Mouse (Mus musculus) B cell, adult 2 months (primary cell): ENCODE measurements around the gene Irf6.

ENCODE experiments used
- DNase-seq, 2 experiments: peaks; one replicate each; pipeline ENCODE4 v3.0.0; 2022

The Irf6 gene

DNA sequence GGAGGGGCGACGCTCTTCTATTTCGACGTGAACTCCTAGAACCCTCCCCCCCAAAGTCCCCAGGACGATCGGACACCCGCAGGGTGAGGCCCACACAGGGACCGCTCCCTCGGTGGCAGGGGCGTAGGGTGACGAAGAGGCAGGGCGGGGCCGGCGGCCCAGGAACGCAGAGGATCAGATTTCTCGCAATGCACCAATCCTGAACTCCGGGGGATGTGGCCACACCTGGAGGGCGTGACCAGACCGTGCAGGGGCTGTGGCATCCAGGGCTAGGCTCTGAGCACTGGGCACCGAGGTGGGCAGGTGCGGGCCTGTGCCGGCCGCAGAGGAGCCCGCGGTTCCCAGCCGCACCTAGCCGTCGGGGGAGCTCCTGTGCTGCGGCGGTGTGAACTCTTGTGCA is at the start of gene Irf6:
TSS of gene Irf6 (plus strand) at position 240 of the 400 bp plus-strand sequence.
- peak; percentile 36 to 39 for DNase-seq

DNA sequence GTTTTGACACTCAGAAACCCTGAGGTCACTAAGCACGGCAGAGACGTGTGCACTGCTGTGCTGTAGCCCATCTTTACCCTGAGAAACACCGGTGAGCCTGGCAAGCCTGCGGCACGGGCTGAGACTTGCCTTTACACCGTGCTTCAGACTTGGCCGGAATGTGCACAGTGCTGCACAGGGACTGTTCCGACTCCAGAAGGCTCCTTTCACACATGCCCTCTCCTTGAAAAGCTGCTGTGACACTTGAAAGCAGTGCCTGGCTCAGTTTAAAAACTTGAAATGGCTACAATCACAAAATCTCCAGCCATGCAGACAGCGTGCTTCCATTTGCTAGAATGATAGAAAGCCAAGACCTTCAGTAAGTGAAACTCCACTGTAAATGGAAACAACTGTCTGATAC is 40.8 kb upstream of the Irf6 start:
- no peak for DNase-seq

DNA sequence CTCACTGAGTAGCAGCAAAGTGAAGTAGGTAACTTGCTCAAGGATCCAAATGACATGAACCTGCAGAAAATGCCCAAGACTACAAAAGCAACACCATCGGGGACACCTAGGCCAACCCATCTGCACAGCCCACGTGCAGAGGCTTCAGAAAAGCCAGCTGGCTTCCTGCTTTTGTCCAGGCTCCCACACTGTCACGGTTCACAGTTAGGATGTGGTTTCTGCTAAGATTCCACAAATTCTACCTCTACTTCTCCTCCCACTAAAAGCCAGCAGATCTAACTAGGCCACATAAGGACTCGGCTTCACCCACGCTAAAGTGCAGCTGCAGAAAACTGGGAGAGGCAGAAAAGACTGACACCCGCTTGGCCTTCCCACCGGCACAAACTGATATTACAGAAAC is 30.1 kb upstream of the Irf6 start:
- DNase-seq, result no peak

DNA sequence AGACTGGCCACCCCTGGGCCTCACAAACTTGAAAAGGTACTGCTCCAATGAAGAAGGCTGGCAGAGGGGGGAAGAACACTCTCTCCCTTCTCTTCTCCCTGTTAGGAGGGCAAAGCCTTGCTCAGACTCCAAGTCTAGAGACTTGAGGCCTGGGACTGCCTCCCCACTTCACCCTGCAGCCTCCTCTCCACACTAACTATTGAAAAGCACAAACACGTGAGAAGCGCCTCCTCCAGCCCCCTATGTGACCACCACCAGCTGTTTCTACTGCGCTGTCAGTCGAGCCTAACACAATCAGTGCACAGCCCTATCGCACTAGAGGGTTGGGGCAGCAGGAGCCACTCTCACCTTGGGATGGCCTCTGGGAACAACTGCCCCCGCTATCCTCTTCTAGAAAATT is 29.6 kb upstream of the Irf6 start:
- no peak for DNase-seq

DNA sequence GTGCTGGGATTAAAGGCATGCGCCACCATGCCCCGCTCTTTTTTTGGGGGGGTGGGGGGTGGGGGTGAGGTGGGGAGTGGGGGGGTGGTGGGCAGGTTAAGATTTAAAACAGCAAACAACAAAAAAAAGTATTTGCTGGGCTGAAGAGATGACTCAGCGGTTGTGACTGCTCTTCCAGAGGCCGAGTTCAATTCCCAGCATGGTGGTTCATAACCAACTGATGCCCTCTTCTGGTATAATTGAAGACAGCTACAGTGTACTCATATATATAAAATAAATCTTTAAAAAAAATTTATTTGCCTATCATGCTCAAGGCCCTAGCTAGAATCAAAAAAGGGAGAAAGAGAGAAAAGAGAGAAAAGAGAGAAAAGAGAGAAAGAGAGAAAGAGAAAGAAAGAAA is 27.1 kb upstream of the Irf6 start:
- no peak for DNase-seq

DNA sequence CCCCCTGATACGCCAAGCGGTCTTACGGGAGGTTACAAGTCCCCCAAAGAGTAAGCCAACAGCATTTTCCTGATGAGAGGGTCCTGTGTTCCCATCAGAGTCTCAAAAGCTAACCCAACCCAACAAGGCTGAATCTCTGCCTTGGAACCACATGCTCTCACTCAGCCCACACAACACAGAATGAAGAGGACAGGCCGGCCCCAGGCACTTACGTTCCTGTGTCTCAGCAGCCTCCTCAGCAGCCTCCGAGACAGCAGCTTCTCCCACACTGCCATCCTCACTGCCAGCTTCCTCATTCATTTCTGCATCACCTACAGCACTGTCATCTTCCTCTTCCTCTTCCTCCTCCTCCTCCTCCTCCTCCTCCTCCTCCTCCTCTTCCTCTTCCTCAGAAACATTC is 24.9 kb upstream of the Irf6 start:
- DNase-seq, result no peak

DNA sequence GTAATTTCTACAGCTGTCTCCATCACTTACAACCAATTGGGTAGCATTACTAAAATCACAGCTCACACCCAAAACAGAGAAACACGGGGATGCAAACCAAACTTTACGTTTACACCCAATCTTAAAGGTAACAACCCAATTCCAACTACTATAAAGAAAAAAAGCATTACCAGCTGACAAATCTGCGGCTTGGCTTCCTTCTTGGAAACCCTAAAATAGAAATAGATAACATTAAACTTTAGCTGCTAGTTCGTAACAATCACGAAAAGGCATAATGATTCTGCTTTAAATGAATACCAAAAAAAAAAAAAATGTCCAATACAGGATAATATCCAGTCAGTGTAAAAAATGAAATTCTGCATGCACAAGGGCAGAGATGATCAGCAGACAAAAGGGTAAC is 23.6 kb upstream of the Irf6 start:
- no peak for DNase-seq

DNA sequence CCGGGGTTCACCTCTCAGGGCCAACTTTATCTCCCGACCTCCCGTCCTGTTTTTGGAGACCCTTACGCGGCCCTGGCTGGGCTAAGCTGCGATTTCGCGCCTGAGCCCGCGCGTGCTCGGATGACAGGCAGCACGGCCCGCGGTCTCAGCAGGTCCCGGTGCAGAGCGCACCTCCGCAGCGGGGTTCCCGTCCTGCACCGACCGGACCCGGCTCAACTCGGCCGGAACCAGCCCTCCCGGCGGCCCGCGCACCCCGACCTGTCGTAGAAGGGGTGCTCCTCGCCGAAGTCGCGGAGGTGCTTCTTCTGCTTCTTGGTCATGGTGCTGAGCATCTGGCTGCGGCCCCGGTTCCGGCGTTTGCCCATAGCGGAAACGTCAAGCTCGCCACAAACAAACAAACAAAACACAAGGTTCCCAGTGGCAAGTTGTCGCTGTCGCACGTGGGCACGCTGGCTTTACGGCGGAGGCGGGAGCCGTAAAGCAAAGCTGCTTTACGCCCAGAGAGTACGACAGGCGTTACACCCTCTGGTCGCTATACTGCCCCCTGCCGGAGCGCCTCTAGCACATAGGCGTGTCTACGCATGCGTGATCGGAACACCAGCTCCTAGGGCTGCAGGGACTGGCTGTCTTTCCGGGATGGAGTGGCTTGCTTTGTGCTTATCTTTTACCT is 23.0 kb upstream of the Irf6 start, which contains the start of gene Diexf:
TSS of gene Diexf (minus strand) at position 487 of the 670 bp plus-strand sequence.
- peak; percentile 97 for DNase-seq

DNA sequence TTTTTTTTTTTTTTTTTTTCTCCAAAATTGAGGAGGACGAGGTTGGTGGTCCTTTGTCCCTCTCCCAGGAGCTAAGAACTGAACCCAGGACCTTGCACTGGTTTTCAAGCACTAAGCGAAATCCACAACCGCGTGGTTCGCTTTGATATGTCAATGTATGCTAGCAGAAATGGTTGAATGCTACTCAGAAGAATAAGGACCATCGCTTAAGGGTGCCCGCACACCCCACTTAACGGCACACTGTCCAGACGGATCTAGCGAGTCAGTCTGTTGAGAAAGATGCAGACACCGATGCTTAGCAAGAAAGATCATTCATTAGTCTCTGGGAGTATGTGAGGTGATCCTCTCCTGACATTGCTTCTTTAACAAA is 22.5 kb upstream of the Irf6 start:
- DNase-seq, result peak in 1 of 2 experiments; percentile 10

DNA sequence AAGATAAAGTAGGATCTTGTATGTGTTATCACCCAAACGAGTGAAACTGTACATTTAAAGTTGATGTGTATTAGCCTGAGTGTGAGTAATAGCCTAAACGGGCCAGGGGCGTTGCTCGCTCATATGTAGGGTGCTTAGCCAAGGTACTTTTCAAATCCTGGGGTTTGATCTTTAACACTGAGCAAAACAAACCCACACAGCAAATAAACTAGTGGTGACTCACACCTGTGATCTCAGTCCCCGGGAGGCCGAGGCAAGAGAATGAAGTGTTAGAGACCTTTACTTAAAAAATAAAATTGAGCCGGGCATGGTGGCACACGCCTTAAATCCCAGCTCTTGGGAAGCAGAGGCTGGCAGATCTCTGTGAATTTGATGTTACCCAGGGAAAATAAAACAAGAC is 22.1 kb upstream of the Irf6 start:
- no peak for DNase-seq

DNA sequence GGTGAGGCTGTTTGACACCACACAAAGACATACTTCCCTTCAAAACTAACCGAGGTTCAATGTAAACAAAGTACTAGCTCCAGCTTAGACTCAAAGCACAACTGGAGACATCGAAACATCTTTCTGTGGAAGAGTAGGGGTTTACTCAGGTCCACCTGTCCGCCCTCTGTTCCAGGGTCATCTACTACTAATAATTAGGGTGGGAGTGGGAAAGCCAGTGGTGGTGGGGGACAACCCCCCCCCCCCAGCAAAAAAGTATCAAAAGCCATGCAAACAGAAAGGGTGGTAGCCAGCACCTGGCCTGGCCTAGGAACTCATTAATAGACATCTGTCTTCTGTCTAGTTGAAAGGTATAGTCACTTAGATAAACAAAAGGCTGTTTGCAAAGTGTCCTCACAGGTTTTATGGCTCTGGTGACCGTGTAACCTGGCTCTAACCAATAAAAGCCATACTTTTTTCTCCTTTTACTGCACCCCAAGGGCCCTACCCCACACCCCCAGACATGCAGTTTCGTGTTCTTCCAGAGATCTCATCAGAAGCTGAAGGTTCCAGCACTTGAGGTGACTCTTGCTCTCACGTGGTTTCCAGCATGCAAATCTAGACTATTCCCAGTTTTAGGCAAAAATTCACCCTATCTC is 21.5 kb upstream of the Irf6 start:
- no peak for DNase-seq

DNA sequence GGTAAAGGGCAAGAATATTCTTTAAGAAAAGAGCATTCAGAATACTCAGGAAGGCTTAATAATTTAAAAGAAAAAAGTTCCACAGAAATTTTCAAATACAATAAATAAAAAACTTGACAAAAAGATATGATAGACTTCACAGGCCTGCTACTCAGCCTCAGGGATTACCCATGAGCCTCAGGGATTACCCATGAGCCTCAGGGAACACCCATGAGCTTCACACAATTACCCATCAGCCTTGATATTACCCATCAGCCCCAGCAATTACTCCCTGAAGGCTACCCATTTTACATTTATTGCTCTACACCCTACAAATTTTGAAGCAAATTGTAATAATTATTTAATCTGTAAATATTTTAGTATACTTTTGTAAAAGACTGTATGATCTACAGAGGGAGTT is 20.5 kb upstream of the Irf6 start:
- no peak for DNase-seq

DNA sequence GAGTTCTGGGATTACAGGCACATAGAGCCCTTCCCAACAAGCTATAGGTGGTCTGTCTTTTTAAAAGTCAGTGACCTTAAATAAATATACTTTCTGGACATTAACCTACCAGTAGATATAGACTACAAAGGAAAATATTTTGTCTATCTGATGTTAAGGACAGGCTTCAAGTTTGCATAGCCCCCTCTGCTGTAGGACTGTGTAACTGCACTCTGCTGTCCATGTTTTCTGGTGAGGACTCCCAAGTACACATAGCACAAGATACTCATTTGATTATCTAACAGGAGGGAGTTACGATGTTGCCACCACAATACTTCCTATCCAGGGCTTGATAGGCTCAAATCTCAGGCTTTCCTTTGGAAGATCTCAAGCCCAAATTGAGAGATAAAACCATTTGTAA is 19.2 kb upstream of the Irf6 start:
- DNase-seq, result peak in 1 of 2 experiments; percentile 12

DNA sequence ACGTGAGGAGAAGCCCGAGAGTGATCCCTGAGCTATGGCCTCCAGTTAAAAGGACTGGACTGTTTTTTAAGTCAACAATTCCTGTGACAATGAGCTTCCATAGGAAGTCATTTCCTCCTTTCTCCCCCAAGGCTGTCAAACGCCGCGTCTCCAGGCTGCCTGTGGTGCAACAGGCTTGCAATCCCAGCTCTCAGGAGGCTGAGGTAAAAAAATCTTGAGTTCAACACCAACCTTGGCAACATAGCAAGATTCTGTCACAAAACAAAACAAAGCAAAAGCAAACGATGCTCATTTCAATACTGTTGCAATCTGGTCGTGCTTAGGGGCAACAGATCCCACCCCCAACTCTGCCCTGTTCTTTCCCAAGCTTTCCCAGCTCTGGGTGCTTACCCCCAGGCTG is 14.8 kb upstream of the Irf6 start:
- DNase-seq, result no peak

DNA sequence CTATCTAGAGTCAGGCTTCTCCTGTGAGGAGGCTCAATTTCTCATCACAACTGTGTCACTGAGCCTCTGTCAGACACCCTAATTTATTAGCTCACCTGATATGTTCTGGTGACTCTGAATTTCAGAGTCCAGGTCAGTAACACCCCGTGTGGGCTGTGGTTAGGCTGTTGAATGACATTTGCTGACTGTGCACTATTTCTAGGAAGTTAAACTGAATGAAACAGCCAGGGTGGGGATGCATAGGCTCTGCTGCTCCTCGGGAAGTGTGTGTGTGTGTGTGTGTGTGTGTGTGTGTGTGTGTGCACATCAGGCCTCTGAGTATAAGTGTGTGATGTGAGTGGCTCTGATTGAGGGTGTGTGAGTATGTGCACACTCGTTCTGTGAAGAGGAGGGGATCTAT is 14.2 kb upstream of the Irf6 start:
- no peak for DNase-seq

DNA sequence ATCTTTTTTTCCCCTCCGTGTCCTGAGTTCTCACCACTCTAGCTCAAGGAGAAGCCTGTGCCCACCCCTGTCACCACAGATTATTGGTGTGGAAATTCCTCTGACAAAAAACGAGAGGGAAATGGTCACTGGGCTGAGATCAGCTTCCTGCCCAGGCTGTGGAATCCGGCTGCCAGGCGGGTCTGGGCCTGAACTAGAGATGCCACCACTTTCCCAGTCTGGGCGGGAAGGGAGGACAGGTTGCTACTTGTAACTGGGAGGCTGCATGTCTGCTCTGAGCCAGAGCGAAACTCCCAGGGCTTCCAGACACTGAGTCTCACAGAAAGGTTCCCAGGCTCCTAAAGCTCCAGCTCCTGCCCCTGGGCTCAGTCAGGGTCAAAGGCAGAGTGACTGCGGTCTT is 11.8 kb upstream of the Irf6 start:
- no peak for DNase-seq

DNA sequence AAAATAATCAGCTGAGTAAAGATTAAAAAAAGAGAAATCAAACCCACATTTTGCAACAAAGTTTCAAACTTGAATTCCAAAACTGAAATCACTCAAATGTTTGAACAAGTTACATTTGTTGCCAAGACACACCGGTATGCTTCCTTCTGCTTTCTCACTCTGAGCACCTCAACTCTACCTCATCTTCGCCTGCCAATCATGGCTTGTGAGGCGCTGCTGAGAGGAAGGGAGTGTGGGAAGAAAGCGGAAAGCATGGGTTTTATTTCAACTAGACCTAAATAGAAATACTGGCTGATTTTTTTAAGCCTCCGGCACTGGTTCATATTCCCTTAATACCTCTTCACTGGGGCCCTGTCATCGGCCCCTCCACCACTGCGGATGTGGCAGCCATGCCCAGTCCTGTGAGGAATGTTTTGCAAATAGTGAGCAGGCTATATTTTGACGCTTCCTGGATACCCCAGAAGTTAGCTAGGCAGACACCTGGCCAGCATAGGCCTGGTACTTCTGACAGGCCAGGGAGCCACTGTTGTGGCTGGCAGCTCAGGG is 10.3 kb upstream of the Irf6 start:
- no peak for DNase-seq

DNA sequence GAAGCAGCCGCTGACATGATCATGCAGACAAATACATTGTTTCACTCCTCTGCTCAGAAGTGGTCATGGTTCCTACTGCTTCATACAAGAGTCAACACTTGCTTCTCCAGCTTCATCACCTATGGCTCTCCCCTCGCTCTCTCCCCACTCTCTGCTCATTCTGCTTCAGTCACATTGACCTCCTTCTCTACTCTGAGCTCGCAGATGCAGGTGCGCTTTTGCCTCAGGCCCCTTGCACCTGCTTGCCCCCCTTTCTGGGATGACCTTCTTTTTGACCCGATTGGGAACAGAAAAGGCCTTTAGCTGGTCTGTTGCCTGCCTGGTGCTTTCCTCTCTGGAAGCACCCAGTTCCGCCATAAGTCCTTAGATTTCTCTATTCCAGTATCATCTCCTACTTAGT is 8.4 kb upstream of the Irf6 start:
- no peak for DNase-seq

DNA sequence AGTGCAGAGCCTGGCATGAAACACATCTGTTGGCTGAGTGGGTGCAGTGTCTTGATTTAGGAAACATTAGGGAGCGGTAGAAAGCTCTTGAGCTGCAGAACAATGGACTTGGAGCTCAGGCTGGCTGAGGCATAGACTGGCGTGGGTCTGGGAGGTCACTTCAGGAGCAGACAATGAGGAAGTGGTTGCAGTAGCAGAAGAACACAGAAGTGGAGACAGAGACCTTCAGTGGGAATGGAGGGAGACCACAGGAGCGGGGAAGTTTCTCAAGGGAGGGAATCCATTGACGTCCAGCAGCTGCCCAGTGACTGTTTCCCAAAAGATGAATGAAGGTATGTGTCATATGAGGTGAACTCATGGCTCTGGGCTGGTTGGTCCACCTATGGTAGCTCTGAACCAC is 7.8 kb upstream of the Irf6 start:
- no peak for DNase-seq

DNA sequence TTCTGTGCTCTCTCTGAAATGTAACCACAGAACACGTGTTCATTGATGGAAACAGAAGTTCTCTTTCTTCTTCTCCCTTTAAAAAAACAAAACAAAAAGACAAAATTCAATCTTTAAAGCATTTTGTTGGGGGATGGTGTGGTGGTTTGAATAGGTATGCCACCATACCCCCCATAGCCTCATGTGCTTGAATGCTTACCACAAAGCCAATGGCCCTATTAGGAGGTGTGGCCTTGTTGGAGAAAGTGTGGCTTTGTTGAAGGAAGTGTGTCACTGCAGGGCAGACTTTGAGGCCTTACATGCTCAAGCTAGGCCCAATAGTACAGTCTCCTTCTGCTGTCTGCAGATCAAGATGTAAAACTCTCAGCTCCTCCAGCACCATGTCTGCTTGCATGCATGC is 6.5 kb upstream of the Irf6 start:
- DNase-seq, result no peak

DNA sequence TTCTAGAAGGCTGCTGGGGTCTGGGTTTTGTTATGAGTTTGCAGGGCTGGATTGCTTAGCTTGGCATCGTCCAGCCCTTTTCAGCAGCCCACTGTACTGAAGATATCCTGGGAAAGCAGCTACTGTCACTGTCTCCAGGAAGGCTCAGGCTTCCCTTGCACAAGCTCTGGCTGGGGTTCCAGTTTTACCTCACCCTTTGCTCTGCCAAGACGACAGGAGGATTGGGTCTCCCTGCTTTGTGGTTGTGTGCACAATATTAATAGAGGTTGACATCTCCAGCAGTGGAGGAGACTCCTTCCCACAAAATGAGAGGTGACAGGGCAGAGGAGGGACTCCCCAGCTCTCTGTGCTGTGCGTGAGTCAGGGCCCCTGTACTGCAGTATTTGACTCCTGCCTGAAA is 3.7 kb upstream of the Irf6 start:
- DNase-seq, result no peak

DNA sequence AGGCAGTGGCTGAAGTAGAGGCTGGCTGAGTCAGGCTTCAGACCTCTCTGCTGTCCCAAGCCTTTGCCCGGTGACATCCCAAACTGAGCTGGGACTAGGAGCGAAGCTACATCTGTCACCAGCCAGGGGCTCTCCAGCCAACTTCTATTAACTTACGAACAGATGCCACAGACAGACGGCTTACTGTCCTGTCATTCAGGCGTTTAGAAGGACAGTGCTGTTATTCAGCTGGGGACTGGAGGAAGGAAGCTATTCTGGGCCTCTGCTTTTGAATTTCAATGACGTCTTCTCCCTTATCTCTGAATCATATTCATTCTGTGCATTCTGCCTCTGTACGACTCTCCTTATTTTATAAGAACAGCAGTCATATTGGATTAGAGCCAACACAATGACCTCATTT is 1.8 kb upstream of the Irf6 start:
- no peak for DNase-seq

DNA sequence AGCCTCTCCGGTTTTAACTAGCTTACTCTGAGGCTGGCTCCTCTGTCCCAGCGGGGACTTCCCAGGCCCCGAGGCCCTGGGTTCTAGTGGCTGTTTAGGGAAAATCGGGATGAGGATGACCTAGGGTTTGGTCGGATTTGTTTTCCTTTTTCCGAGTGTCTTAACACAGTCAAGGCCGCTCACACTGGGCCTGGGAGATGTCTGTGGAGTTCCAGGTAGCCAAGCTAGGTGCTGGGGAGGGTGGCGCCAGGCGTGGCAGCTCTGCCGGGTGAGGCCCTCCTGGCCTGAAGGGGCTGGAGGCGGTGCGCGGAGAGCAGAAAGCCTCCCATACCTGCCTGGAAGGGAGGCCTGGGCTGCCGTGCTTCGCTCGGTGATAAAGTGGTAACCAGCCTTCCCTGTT is 650 bp downstream of the Irf6 start:
- no peak for DNase-seq

DNA sequence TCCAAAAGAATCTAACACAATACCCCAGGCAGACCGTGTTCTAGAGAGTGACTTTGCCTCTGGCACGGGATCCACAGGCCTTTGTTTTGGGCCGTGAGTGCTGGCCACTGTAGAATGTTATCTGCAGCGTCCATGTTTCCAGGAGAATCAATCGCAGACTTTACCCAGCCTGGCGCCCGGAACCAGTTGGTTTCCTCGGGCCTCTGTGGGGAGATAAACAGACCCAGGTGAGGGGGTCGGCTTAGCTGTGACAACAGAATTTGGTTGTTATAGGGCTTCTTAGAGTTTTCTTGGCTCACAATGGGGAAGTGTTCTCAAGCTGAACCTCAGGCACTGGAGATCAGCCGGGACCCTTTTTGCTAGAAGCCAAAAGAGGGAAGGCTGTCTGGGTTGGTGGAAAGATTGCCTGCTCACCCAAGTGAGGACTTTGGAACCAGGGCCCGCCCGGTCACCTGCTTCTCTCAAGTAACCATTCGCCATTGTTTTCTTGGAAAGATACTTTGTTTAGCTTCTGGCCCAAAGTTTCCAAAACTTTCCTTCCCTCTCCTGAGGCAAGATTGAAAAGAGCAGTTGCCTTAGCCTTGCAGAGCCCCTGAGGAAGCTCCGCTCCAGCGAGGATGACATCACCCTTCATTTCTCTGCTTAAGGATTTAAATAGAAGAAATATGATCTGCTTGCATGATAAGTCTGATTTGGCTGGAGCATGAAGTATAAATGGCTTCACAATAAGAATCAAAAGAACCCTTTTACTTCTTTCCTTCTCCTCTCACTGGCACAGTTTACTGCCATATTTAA is 3.6 kb downstream of the Irf6 start:
- no peak for DNase-seq
